Mouse (Mus musculus): ENCODE data around the gene Lyar. TPM values are rescaled to one million over a fixed set of nuclear protein-coding genes. Genes with fewer than 3 reads are reported as not detected.

The Lyar gene
- polyA plus RNA-seq, 1 experiment, result 19.7 TPM

GRCm38 (mm10) chr5:38275771-38276170, 55.5 kb downstream of the Lyar start, which contains the start of gene Otop1:
Otop1 (plus strand) TSS chr5:38275972.
- Histone ChIP-seq H3K27ac (ENCODE audit: insufficient read depth, low read depth, low read length) (no peak within 1 kb of the TSS), H3K4me1 (ENCODE audit: control insufficient read depth, insufficient read depth, low read length) (peaks cover 8% of the 10 kb centered on the region), H3K4me3 (ENCODE audit: insufficient read depth, low read length) (no peak within 1 kb of the TSS)
- TF ChIP-seq CTCF (IDR thresholded peaks at IDR 0.05; ENCODE audit: low read depth, low read length) (no peak), POLR2A (IDR thresholded peaks at IDR 0.05; ENCODE audit: borderline replicate concordance, low read depth, low read length) (no peak)

DNA sequence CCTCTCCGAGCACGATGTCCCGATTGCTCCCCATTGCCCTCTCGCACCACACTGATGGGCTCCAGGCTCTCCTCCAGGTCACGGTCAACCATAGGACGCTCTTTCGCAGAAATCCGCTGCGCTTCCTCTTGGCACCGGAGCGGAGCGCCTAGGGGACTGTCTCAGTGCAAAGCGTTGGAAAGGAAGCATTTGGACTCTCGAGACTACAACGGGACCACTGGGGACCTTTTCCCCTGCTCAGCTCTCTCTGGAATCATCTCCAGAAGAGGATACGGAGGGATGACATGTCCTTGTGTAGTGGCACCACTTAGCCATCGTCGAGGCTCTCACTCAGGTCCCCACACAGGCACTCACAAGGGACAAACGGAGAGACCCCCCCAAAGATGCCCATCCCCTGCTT, 56.2 kb downstream of the Lyar start:
- TF ChIP-seq CTCF (IDR thresholded peaks at IDR 0.05; ENCODE audit: low read depth, low read length), result no peak; the same call in 1 of the 2 replicates
- Histone ChIP-seq H3K27ac (ENCODE audit: insufficient read depth, low read depth, low read length) (no peak overlapping the region), H3K4me3 (ENCODE audit: insufficient read depth, low read length) (no peak overlapping the region), H3K4me1 (ENCODE audit: control insufficient read depth, insufficient read depth, low read length) (peaks cover 8% of the 10 kb centered on the region)

DNA sequence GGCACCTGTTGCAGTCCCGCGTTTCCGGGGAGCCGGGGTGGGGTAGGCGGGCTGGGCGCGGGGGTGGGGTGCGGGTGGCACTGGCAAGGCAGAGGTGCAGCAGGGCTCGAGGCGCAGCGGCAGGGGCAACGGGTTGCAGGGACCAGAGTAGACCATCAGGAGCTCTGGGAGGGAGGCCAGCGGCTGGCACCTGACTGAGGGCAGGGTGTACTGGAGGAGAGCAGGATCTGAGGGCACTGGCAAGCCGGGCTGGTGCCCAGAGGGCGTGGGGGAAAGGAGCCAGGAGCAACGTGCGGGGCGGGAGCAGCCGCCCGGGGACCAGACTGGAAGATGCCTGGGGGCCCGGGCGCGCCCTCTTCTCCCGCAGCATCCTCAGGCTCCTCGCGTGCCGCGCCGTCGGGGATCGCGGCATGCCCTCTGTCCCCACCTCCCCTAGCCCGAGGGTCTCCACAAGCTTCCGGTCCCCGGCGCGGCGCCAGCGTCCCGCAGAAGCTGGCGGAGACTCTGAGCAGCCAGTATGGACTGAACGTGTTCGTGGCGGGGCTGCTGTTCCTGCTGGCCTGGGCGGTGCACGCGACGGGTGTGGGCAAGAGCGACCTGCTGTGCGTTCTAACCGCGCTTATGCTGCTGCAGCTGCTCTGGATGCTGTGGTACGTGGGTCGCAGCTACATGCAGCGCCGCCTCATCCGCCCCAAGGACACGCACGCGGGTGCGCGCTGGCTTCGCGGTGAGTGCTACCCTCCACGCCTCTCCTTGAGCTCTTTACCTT, 57.0 kb downstream of the Lyar start:
- no peak for TF ChIP-seq CTCF (IDR thresholded peaks at IDR 0.05; ENCODE audit: low read depth, low read length)
- no peak for TF ChIP-seq POLR2A (IDR thresholded peaks at IDR 0.05; ENCODE audit: borderline replicate concordance, low read depth, low read length)
- H3K4me1 ChIP-seq (ENCODE audit: control insufficient read depth, insufficient read depth, low read length), result peaks cover 8% of the 10 kb centered on the region
- H3K27ac ChIP-seq (ENCODE audit: insufficient read depth, low read depth, low read length), result no peak overlapping the region
- no peak overlapping the region for H3K4me3 ChIP-seq (ENCODE audit: insufficient read depth, low read length)

- Histone ChIP-seq H3K27ac (ENCODE audit: insufficient read depth, low read depth, low read length) (no peak overlapping the region), H3K4me1 (ENCODE audit: control insufficient read depth, insufficient read depth, low read length) (peaks cover 8% of the 10 kb centered on the region), H3K4me3 (ENCODE audit: insufficient read depth, low read length) (no peak overlapping the region)
- no peak for TF ChIP-seq CTCF (IDR thresholded peaks at IDR 0.05; ENCODE audit: low read depth, low read length)
- TF ChIP-seq POLR2A (IDR thresholded peaks at IDR 0.05; ENCODE audit: borderline replicate concordance, low read depth, low read length), result no peak
Observed at GRCm38 (mm10) chr5:38277936-38278600, 57.8 kb downstream of the Lyar start.

DNA sequence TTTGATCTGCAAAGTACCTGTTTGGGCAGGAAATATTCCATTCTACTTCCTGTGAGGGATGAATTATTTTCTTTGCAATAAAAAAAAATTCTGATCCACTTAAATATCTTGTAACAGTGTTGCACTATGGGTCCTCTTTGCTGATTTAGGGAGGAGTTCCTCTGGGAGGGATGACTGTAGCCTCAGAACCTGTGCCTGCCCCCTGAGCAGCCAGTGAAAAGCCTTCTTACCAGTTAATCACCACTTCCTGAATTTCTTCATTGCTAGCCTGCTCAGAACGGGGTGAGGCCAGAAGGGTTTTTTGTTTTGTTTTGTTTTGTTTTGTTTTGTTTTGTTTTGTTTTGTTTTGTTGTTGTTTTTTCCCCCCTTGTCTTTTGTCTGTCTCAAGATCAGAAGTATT, 59.8 kb downstream of the Lyar start:
- no peak for TF ChIP-seq POLR2A (IDR thresholded peaks at IDR 0.05; ENCODE audit: borderline replicate concordance, low read depth, low read length)
- no peak for TF ChIP-seq CTCF (IDR thresholded peaks at IDR 0.05; ENCODE audit: low read depth, low read length)
- Histone ChIP-seq H3K27ac (ENCODE audit: insufficient read depth, low read depth, low read length) (no peak overlapping the region), H3K4me1 (ENCODE audit: control insufficient read depth, insufficient read depth, low read length) (peaks cover 8% of the 10 kb centered on the region), H3K4me3 (ENCODE audit: insufficient read depth, low read length) (no peak overlapping the region)

Other genes with a start within 250 kb of the Lyar start
- gene Stx18, start 181.7 kb upstream of the Lyar start, polyA plus RNA-seq (2012; ENCODE audit: insufficient read depth, insufficient read length, missing spikeins), result 21.1 and 26.4 TPM in 2 replicates
- gene Nsg1, start 60.6 kb upstream of the Lyar start, polyA plus RNA-seq (2012; ENCODE audit: insufficient read depth, insufficient read length, missing spikeins), result not detected in 2 replicates
- 5.6 and 7.1 TPM in 2 replicates for gene Zbtb49, start within 50 bp of the Lyar start, polyA plus RNA-seq (2012; ENCODE audit: insufficient read depth, insufficient read length, missing spikeins)
- 40.3 and 45.2 TPM in 2 replicates for gene Tmem128, start 39.7 kb downstream of the Lyar start, polyA plus RNA-seq (2012; ENCODE audit: insufficient read depth, insufficient read length, missing spikeins)
- not detected in 2 replicates for gene Otop1, start 55.5 kb downstream of the Lyar start, polyA plus RNA-seq (2012; ENCODE audit: insufficient read depth, insufficient read length, missing spikeins)
- not detected in 2 replicates for gene Drd5, start 98.9 kb downstream of the Lyar start, polyA plus RNA-seq (2012; ENCODE audit: insufficient read depth, insufficient read length, missing spikeins)

Measured in bone marrow macrophage, adult 2 months (primary cell).